Mouse (Mus musculus): Measurements from ENCODE around the gene Rab3a.

Gene Rab3a

GRCm38 (mm10) chr8:70758616-70759561, 4.4 kb downstream of the Rab3a start:
- DNase-seq (ENCODE audit: low spot score), result no peak

GRCm38 (mm10) chr8:70760350-70760749, 5.9 kb downstream of the Rab3a start:
- peak; percentile 56 for DNase-seq (ENCODE audit: low spot score)

GRCm38 (mm10) chr8:70760775-70761406, 6.4 kb downstream of the Rab3a start, which contains the start of gene Mpv17l2:
Mpv17l2 (minus strand) TSS chr8:70760946.
- peak; percentile 97 for DNase-seq (ENCODE audit: low spot score)

- no peak for DNase-seq (ENCODE audit: low spot score)
These were observed 7.6 kb downstream of the Rab3a start for GRCm38 (mm10) chr8:70762118-70762517.

- no peak for DNase-seq (ENCODE audit: low spot score)
These were observed 8.9 kb downstream of the Rab3a start for GRCm38 (mm10) chr8:70763354-70763753.

GRCm38 (mm10) chr8:70764026-70764425, 9.5 kb downstream of the Rab3a start:
- DNase-seq (ENCODE audit: low spot score), result no peak

GRCm38 (mm10) chr8:70764676-70765075, 10.2 kb downstream of the Rab3a start:
- no peak for DNase-seq (ENCODE audit: low spot score)

- DNase-seq (ENCODE audit: low spot score), result no peak
These were observed 10.8 kb downstream of the Rab3a start for GRCm38 (mm10) chr8:70765329-70765728.

GRCm38 (mm10) chr8:70765838-70766570, 11.5 kb downstream of the Rab3a start:
- no peak for DNase-seq (ENCODE audit: low spot score)

GRCm38 (mm10) chr8:70766571-70767440, 12.3 kb downstream of the Rab3a start:
- no peak for DNase-seq (ENCODE audit: low spot score)

GRCm38 (mm10) chr8:70767503-70767902, 13.0 kb downstream of the Rab3a start:
- no peak for DNase-seq (ENCODE audit: low spot score)

GRCm38 (mm10) chr8:70768231-70768776, 13.8 kb downstream of the Rab3a start:
- DNase-seq (ENCODE audit: low spot score), result no peak

- DNase-seq (ENCODE audit: low spot score), result peak; percentile 72
These were observed 14.5 kb downstream of the Rab3a start for GRCm38 (mm10) chr8:70768956-70769355.

- DNase-seq (ENCODE audit: low spot score), result peak; percentile 95
These were observed 14.9 kb downstream of the Rab3a start for GRCm38 (mm10) chr8:70769359-70769758.

- no peak for DNase-seq (ENCODE audit: low spot score)
These were observed 15.4 kb downstream of the Rab3a start for GRCm38 (mm10) chr8:70769858-70770257.

GRCm38 (mm10) chr8:70770748-70771147, 16.3 kb downstream of the Rab3a start:
- no peak for DNase-seq (ENCODE audit: low spot score)

- DNase-seq (ENCODE audit: low spot score), result no peak
These were observed 16.7 kb downstream of the Rab3a start for GRCm38 (mm10) chr8:70771217-70771616.

GRCm38 (mm10) chr8:70772075-70772474, 17.6 kb downstream of the Rab3a start:
- no peak for DNase-seq (ENCODE audit: low spot score)

- DNase-seq (ENCODE audit: low spot score), result no peak
These were observed 18.4 kb downstream of the Rab3a start for GRCm38 (mm10) chr8:70772890-70773289.

GRCm38 (mm10) chr8:70773410-70773809, 18.9 kb downstream of the Rab3a start:
- DNase-seq (ENCODE audit: low spot score), result no peak

- peak; percentile 83 for DNase-seq (ENCODE audit: low spot score)
These were observed 19.4 kb downstream of the Rab3a start for GRCm38 (mm10) chr8:70773833-70774232.

Measured in layer of hippocampus, adult 11-12 months (tissue).